Mouse (Mus musculus): Measurements from ENCODE around the gene Pbx2.

DNA sequence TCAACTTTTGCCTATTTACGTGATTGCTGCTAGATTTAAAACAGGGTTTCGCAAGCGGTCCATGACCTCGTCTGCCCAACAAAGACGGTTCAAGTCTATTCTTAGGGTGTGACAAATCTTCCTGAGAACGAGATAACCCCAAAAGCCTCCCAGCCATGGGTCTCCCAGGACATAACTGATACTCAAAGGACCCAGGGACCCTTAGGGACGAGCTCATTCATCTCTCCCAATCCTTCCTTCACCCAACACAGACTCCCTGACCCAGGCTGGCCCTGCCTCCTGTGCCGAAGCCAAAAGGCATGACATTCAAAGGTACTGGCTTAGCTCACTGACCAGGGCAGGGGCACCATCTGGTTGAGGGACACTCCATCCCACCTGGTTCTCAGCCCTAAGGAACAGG lies 34.7 kb upstream of the Pbx2 start:
- TF ChIP-seq CTCF (IDR thresholded peaks at IDR 0.05; ENCODE audit: low read depth, low read length) (no peak), TAL1 (conservative IDR thresholded peaks at IDR 0.05; ENCODE audit: low read depth, low read length) (no peak), GATA1 (IDR thresholded peaks at IDR 0.05; ENCODE audit: borderline replicate concordance, low read length) (no peak)
